Mouse (Mus musculus) right cerebral cortex, postnatal 10 days (tissue): Measurements from ENCODE around the gene Prnp.

Experiments used
- DNase-seq, 2 experiments: peaks; one replicate each; pipeline ENCODE4 v3.0.0; 2021; ENCODE audit warnings: low spot score in 2 of 2

The Prnp gene

DNA sequence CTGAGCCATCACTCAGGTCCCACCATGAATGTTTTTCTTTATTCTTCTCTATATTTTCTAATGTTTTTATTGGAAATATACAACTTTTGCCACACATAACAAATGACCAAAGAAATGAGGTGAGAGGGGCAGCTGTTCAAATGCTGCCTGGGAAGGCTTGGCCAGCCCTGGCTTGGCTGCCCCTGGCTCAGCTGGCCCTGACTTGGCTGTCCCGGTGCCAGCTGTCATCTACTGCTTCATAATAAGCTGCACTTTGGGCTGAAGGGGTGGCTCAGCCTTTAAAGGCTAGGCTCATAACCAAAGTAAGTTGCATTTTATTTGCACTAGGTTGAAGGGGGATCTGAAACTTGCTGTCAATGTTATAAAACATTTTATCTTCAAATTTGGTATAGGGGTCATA is 2.9 kb upstream of the Prnp start:
- peak in 1 of 2 experiments; percentile 19 for DNase-seq

- DNase-seq = no peak
Observed at GRCm38 (mm10) chr2:131907311-131907710, 2.4 kb upstream of the Prnp start.

- peak in 1 of 2 experiments; percentile 14 for DNase-seq
Observed at GRCm38 (mm10) chr2:131908351-131908861, 1.3 kb upstream of the Prnp start.

- DNase-seq = peak in 1 of 2 experiments; percentile 26
Observed at GRCm38 (mm10) chr2:131908906-131909305, 822 bp upstream of the Prnp start.

- DNase-seq = no peak
Observed at GRCm38 (mm10) chr2:131910847-131911246, 1.1 kb downstream of the Prnp start.

DNA sequence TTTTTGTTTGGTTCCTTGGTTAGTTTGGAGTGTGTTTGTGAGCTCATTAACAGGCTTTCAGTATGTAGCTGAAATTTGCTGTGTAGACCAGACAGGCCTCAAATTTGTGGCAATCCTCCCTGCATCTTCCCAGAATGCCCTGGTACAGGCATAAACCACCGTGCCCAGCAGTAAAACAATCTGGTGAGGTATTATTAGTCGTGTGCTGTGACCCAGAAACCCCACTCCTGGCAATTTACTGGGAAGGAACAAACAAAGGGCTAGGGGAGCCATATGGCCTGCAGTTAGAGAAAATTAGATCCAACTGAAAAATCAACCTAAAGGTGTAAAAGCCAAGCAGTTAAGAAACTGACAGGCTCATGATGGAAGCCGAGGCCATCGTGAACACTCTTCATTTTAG is 1.6 kb downstream of the Prnp start:
- DNase-seq = no peak

GRCm38 (mm10) chr2:131912526-131913258 is 3.0 kb downstream of the Prnp start:
- no peak for DNase-seq

DNA sequence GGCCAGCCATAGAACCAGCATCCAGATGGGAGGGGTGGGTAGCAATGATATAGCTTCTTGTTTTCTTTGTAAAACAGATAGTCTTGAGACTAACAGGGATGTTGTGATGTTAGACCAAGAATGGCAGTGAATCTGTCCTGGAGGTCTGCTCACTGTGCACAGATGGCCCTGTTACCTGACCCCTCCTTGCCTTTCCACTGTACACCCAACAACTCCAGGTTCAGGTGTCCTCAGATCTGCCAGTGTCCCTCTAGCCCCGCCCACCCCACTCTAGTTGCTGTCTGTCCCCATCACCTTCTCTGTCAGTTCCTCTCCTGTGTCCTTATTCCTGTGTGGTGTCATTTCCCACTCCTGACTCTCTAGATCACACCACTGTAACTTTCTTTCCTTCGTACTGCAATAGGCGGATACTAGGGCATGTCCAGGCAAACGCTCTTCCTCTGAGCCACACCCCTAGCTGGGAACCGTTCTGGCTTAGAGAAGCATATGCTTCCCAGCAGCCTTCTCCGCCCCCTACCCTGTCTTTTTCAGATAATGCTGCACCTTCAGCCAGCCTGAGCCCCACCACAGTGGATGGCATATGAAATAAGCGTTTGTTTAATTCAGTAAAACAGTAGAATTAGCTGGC is 22.7 kb downstream of the Prnp start:
- DNase-seq = no peak

DNA sequence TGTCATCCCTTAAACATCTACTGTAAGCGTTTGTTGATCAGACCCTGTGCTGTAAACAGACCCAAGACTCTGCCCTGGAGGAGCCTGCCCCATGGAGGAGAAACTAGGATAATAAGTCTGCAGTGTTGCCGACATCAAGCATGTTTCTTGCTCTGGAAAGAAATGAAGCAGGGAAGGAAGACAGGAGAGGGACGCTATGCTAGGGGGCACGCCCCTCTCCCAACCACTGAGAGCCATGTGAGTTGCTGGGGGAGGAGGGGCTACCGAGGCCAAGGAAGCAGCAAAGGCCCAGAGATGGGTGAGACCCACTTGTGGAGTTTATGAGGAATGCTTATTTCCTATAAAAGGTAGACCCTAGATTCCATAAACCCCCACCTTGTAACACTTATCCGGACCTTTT is 23.3 kb downstream of the Prnp start:
- DNase-seq = no peak

DNA sequence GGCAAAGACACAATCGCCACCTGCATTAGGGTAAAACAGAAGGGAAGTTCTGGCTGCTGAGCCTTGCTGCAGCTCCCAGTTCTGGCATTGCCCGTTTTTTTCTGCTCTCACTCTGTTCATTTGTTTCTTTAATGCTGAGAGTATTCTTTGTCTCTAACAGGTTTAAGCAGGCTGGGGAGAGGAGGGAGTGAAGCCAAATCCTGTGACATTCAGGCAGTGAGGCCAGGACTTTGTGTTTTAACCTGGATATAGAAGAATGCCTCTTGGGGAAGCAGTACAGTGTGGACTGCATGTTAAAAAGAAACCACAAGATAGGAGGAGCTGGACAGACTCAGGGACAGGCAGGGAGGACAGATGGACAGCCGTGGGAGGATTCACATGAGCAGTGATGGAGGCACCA is 23.9 kb downstream of the Prnp start:
- no peak for DNase-seq

- DNase-seq = no peak
Observed at GRCm38 (mm10) chr2:131934243-131934642, 24.5 kb downstream of the Prnp start.

DNA sequence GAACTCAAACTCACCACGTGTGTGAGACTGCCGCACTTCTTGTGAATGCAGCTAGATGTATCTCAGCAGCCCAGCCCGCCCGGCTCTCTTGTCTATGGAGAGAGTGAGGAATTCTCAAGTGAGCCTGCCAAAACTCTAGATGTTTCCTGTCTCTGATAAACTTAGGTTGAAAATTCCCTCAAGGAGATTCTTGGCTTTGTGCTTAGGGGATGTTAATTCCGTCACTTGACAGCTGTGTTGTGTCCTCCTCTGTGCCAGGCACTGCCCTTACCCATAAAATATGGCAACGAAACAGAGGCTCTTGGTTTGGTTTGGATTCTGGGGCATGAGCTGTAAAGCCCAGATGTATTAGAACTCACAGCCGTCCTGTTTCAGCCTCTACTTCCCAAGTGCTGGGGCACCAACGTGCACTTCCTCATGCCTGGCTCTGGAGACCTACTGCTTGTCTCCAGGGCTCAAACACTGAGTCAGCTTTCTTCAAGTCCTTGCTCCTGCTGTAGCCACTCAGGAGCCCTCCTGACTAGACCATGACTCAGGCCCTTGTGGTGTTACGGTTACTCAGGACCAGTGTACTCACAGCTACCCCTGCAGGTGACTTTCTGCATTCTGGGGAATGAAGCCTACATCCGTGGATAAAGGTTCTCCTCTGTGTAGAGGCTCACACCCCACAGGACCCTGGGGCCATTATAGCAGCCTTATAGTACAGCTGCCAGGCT is 25.8 kb downstream of the Prnp start:
- DNase-seq = peak in 1 of 2 experiments; percentile 21

- DNase-seq = no peak
Observed at GRCm38 (mm10) chr2:131936410-131936809, 26.7 kb downstream of the Prnp start.

DNA sequence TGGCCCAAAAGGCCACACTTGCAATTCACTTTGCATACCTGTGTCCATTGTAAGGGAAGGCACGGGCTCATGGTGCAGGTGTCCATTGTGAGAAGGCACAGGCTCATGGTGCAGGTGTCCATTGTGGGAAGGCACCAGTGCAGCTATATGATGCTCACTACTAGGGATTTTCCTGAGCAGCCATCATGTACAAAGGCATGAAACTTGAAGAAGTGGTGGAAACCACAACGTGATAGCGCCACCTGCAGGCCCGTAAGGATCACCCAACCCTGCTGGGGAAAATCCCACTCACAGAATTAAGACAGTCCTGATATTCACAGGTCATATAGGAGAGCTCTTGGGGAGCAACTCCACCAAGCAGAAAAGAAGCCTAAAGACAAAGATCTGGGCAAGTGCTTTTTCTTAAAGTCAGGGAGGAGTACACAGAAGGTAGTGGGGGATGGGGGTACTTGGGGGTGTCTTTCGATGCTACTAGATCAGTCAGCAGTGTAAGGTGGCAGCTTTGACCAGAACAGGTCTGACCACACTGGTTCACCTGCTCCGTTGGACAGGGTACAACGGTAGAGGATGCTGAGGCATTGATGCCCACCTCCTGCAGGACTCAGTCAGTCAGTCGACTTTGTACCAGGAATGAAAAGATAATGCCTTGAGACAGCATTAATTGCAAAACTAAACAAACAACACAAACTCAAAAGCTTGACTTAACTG is 29.8 kb downstream of the Prnp start:
- DNase-seq = peak; percentile 70 to 76

GRCm38 (mm10) chr2:131940506-131940905 is 30.8 kb downstream of the Prnp start:
- DNase-seq = no peak

- DNase-seq = peak; percentile 11 to 21
Observed at GRCm38 (mm10) chr2:131941501-131941900, 31.8 kb downstream of the Prnp start.

- peak in 1 of 2 experiments; percentile 1 for DNase-seq
Observed at GRCm38 (mm10) chr2:131944370-131944769, 34.6 kb downstream of the Prnp start.

GRCm38 (mm10) chr2:131945225-131945624 is 35.5 kb downstream of the Prnp start:
- peak in 1 of 2 experiments; percentile 12 for DNase-seq

GRCm38 (mm10) chr2:131945765-131946164 is 36.0 kb downstream of the Prnp start:
- DNase-seq = peak; percentile 27 to 30

DNA sequence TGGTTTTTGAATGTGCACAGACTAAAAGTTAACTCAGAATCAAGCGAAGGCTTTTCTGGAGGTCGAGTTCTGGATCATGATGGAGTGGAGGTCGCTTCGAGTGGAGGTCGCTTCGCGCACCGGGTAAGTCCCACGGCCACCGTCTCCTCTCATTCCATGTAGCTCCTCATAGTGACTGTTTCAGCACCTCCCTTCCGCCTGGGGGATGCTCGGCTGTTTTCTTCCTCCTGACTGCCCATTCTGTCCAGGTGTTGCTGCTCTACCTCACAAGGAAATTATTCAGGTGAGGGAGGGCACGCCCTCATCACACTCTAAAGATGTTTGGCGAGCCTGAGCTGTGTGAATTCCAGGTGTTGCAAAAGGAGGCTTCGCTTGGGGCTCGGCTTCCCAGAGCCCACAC is 36.6 kb downstream of the Prnp start:
- peak; percentile 13 to 20 for DNase-seq

- peak; percentile 7 to 16 for DNase-seq
Observed at GRCm38 (mm10) chr2:131948156-131948555, 38.4 kb downstream of the Prnp start.
